Mouse (Mus musculus) ES-E14 (cell line): ENCODE measurements around the gene Olfr1339. TPM values are rescaled to one million over a fixed set of nuclear protein-coding genes. Genes with fewer than 3 reads are reported as not detected.
A peak's percentile ranks its signal among the peaks of the same experiment; 100 is the strongest.

Experiments used
- DNase-seq: peaks from one replicate; pipeline ENCODE4 v3.0.0-alpha.2; 2013; ENCODE audit warnings: low read depth, low spot score
- H3K27ac ChIP-seq: 2 replicates; pipeline ENCODE4 v1.5.1; 2012; ENCODE audit warnings: low read depth, mild to moderate bottlenecking, low read length, moderate library complexity, mixed read lengths; ENCODE audit not compliant: poor library complexity, insufficient read depth, severe bottlenecking
- H3K36me3 ChIP-seq: 2 replicates; pipeline ENCODE4 v1.6.1; 2012; ENCODE audit warnings: mild to moderate bottlenecking, low read length, moderate library complexity, mixed read lengths; ENCODE audit not compliant: control insufficient read depth, poor library complexity, insufficient read depth, severe bottlenecking
- H3K4me1 ChIP-seq, 2 experiments: fragments of 150-350 bp in 1 of 2; sonication (generic) in 1 of 2; 2 replicates each; pipeline ENCODE4 v1.6.1; 2012; ENCODE audit warnings: low read length in 2 of 2, mild to moderate bottlenecking in 1 of 2, mixed read lengths in 1 of 2; ENCODE audit not compliant: control insufficient read depth in 2 of 2, insufficient read depth in 2 of 2, poor library complexity in 1 of 2
- H3K4me3 ChIP-seq, 2 experiments: fragments of 150-350 bp in 1 of 2; sonication (generic) in 1 of 2; 2 replicates each; pipeline ENCODE4 v1.5.1; 2012; ENCODE audit warnings: low read length in 2 of 2, low read depth in 1 of 2, mild to moderate bottlenecking in 1 of 2, mixed read lengths in 1 of 2; ENCODE audit not compliant: insufficient read depth in 1 of 2, poor library complexity in 1 of 2, severe bottlenecking in 1 of 2
- H3K9ac ChIP-seq: 2 replicates; pipeline ENCODE4 v1.6.1; 2012; ENCODE audit warnings: low read depth, mild to moderate bottlenecking, low read length, mixed read lengths; ENCODE audit not compliant: poor library complexity, insufficient read depth, severe bottlenecking
- H3K9me3 ChIP-seq: fragments of 150-350 bp; sonication (generic); 2 replicates; pipeline ENCODE4 v1.6.1; 2012; ENCODE audit warnings: low read depth, mild to moderate bottlenecking, low read length; ENCODE audit not compliant: control insufficient read depth, insufficient read depth
- CHD2 ChIP-seq: IDR thresholded peaks from 2 replicates; pipeline ENCODE4 v1.6.1; 2014; ENCODE audit warnings: mild to moderate bottlenecking, low read depth, low read length, inconsistent platforms
- HCFC1 ChIP-seq: IDR thresholded peaks from 2 replicates; pipeline ENCODE4 v1.6.1; 2012; ENCODE audit warnings: low read length, inconsistent platforms, borderline replicate concordance; ENCODE audit not compliant: insufficient read depth
- MAFK ChIP-seq: IDR thresholded peaks from 2 replicates; pipeline ENCODE4 v1.6.1; 2014; ENCODE audit warnings: mild to moderate bottlenecking, low read depth, low read length, inconsistent platforms; ENCODE audit not compliant: insufficient read depth
- ZC3H11A ChIP-seq: IDR thresholded peaks from 2 replicates; pipeline ENCODE4 v1.6.1; 2012; ENCODE audit warnings: low read depth, mild to moderate bottlenecking, inconsistent platforms, low read length, borderline replicate concordance
- ZNF384 ChIP-seq: IDR thresholded peaks from 2 replicates; pipeline ENCODE4 v1.6.1; 2012; ENCODE audit warnings: low read depth, low read length, inconsistent platforms
- in situ Hi-C, 2 experiments: fragments of 600-800 bp; cut with MboI; formaldehyde crosslinking; loops; one replicate each; pipeline ENCODE4 v1.15.1; 2025; ENCODE audit warnings: low sequenced_read_pairs in 2 of 2, inconsistent platforms in 1 of 2; ENCODE audit not compliant: unreplicated experiment in 2 of 2
- total RNA-seq: library from RNA; depleted of rRNA; stranded (reverse); fragments of 300-350 nt; gene quantifications from 2 replicates; pipeline ENCODE4 v1.2.3, GENCODE M21; 2012

Olfr1339 gene
- total RNA-seq, 1 experiment: not detected

- TF ChIP-seq ZC3H11A (no peak), ZNF384 (no peak), MAFK (peak; percentile 84), HCFC1 (no peak), CHD2 (no peak)
- H3K27ac ChIP-seq: no peak overlapping the region
- no peak overlapping the region for H3K9ac ChIP-seq
- no peak for DNase-seq
- no peaks in the 10 kb centered on the region for H3K36me3 ChIP-seq
- H3K4me3 ChIP-seq: no peak overlapping the region
- H3K9me3 ChIP-seq: no peaks in the 10 kb centered on the region
- in situ Hi-C loops: no loop called here
- H3K4me1 ChIP-seq: peaks cover 2 to 4% of the 10 kb centered on the region in 2 experiments; a peak in 1 of 4 replicates
Observed at GRCm38 (mm10) chr4:118708086-118708485, 23.9 kb upstream of the Olfr1339 start.

DNA sequence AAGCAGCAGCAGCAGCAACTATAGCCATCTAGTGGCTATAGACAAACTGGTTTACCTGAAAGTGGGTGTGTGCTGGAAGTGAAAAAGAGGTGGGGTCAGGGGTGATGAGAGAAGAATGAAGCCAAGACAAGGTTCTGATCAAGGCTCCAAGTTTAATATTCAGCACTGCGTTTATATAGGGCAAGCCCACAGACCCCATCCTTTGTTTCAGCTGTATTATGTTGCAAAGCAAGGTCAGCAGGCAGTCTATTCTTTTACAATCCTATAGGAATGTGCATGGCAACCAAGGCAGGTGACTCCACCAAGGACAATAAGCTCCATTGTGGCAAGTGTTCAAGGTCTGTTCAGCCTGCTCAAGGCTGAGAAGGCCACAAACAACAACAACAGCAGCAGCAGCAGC, 20.3 kb upstream of the Olfr1339 start:
- peak; percentile 39 for DNase-seq
- Histone ChIP-seq H3K36me3 (no peaks in the 10 kb centered on the region), H3K9me3 (no peaks in the 10 kb centered on the region), H3K27ac (peak overlapping the region; percentile 76; the same call in 1 of the 2 replicates), H3K4me3 (no peak overlapping the region), H3K4me1 (peaks cover 2 to 4% of the 10 kb centered on the region in 2 experiments; a peak in 1 of 4 replicates), H3K9ac (no peak overlapping the region)
- TF ChIP-seq CHD2 (no peak), HCFC1 (no peak), MAFK (no peak), ZNF384 (no peak), ZC3H11A (no peak)
- in situ Hi-C loops: no loop called here

- no peak within 1 kb of the TSS for H3K4me3 ChIP-seq
- no peak for TF ChIP-seq ZNF384
- no peak within 1 kb of the TSS for H3K27ac ChIP-seq
- in situ Hi-C loops: no loop called here
- H3K9ac ChIP-seq: no peak within 1 kb of the TSS
- H3K9me3 ChIP-seq: no peaks in the 10 kb centered on the region
- H3K36me3 ChIP-seq: no peaks in the 10 kb centered on the region
- DNase-seq: no peak
- 0 out of 4 replicates have a peak, but pooled peaks cover 0 to 4% of the 10 kb centered on the region in 2 experiments for H3K4me1 ChIP-seq
Observed at GRCm38 (mm10) chr4:118719838-118720237, 12.1 kb upstream of the Olfr1339 start, which contains the start of gene Olfr1340. Olfr1340 (plus strand) TSS chr4:118720138.

- in situ Hi-C loops: no loop called here
- 0 out of 4 replicates have a peak, but pooled peaks cover 0 to 4% of the 10 kb centered on the region in 2 experiments for H3K4me1 ChIP-seq
- H3K27ac ChIP-seq: no peak overlapping the region
- TF ChIP-seq MAFK (peak; percentile 88), ZNF384 (no peak)
- no peaks in the 10 kb centered on the region for H3K36me3 ChIP-seq
- peak; percentile 47 for DNase-seq
- H3K9ac ChIP-seq: no peak overlapping the region
- no peaks in the 10 kb centered on the region for H3K9me3 ChIP-seq
- H3K4me3 ChIP-seq: no peak overlapping the region
Observed at GRCm38 (mm10) chr4:118721742-118722483, 10.1 kb upstream of the Olfr1339 start.

DNA sequence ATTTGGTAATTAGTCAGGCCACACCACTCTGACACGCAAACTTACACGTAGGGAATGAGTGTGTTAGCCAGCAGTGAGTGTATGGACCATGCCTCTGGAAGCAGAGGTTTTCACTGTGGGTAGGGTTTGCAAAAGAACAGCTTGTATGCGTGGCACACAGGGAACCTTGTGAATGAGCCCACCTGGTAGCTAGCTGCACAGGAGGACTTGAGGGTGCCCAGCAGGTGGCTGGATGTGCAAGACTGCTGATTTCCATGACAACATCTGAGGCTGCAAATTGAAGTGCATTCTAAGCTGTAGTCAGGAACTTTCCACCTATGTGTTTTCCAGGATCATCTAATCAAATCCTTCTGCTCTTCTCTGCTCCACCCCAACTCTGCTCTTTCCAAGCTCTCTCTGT, 7.6 kb downstream of the Olfr1339 start:
- TF ChIP-seq ZNF384 (no peak), HCFC1 (no peak), MAFK (no peak), ZC3H11A (no peak), CHD2 (no peak)
- Histone ChIP-seq H3K4me3 (no peak overlapping the region), H3K9me3 (no peaks in the 10 kb centered on the region), H3K27ac (no peak overlapping the region), H3K36me3 (no peaks in the 10 kb centered on the region), H3K4me1 (peaks cover 5 to 18% of the 10 kb centered on the region in 2 experiments), H3K9ac (no peak overlapping the region)
- DNase-seq: no peak
- in situ Hi-C loops: no loop called here
